Mouse (Mus musculus) stomach, postnatal 0 days (tissue): ENCODE data around the gene Map3k12.

Experiments
- CTCF ChIP-seq: IDR thresholded peaks from 2 replicates; pipeline ENCODE4 v1.5.1; 2016; ENCODE audit warnings: antibody characterized with exemption, low read depth, mild to moderate bottlenecking, moderate library complexity
- EP300 ChIP-seq: optimal IDR thresholded peaks from 2 replicates; pipeline ENCODE3; 2016; ENCODE audit warnings: antibody characterized with exemption

- no peak for TF ChIP-seq CTCF
- TF ChIP-seq EP300 = no peak
Observed at GRCm38 (mm10) chr15:102555581-102555980, 38.7 kb upstream of the Map3k12 start.
